Mouse (Mus musculus) neural tube, embryonic 11.5 days (tissue): ENCODE measurements around the gene Suclg2. TPM values are rescaled to one million over a fixed set of nuclear protein-coding genes. Genes with fewer than 3 reads are reported as not detected.
"Not testable (repeated sequence)": the region's sequence is repeated elsewhere in the genome, so short reads cannot be mapped to it uniquely, and the experiment has no call there.

Experiments used
- ATAC-seq: fragments of 200-750 bp; cut with Nextera tagmentation; 2 replicates; pipeline ENCODE4 v1.8.0; 2017; ENCODE audit warnings: moderate number of reproducible peaks, mild to moderate bottlenecking, moderate TSS enrichment, moderate library complexity; ENCODE audit not compliant: insufficient read depth, low FRiP score, low TSS enrichment
- DNase-seq: peaks from one replicate; pipeline ENCODE4 v3.0.0-alpha.2; 2015; ENCODE audit warnings: low spot score
- H3K27ac ChIP-seq: fragments of 300-500 bp; sonication (generic); 2 replicates; pipeline ENCODE4 v1.5.1; 2014; ENCODE audit warnings: low read depth, mild to moderate bottlenecking, low read length
- H3K27me3 ChIP-seq: fragments of 300-500 bp; sonication (generic); 2 replicates; pipeline ENCODE4 v1.6.1; 2014; ENCODE audit warnings: mild to moderate bottlenecking, low read length, mixed read lengths; ENCODE audit not compliant: control insufficient read depth, insufficient read depth
- H3K36me3 ChIP-seq: fragments of 300-500 bp; sonication (generic); 2 replicates; pipeline ENCODE4 v1.6.1; 2014; ENCODE audit warnings: mild to moderate bottlenecking, low read length, moderate library complexity, mixed read lengths; ENCODE audit not compliant: control insufficient read depth, insufficient read depth
- H3K4me1 ChIP-seq: fragments of 300-500 bp; sonication (generic); 2 replicates; pipeline ENCODE4 v1.6.1; 2014; ENCODE audit warnings: low read length, mixed read lengths; ENCODE audit not compliant: control insufficient read depth, insufficient read depth
- H3K4me2 ChIP-seq: fragments of 300-500 bp; sonication (generic); 2 replicates; pipeline ENCODE4 v1.6.1; 2014; ENCODE audit warnings: low read depth, mild to moderate bottlenecking, moderate library complexity
- H3K4me3 ChIP-seq: fragments of 300-500 bp; sonication (generic); 2 replicates; pipeline ENCODE4 v1.5.1; 2014; ENCODE audit warnings: low read depth, low read length
- H3K9ac ChIP-seq: fragments of 300-500 bp; sonication (generic); 2 replicates; pipeline ENCODE4 v1.6.1; 2014; ENCODE audit warnings: mild to moderate bottlenecking, low read length
- H3K9me3 ChIP-seq: fragments of 300-500 bp; sonication (generic); 2 replicates; pipeline ENCODE4 v1.6.1; 2016; ENCODE audit warnings: low read length; ENCODE audit not compliant: control insufficient read depth
- WGBS: fragments of 180-500 bp; shearing (Covaris S2); extraction: QIAGEN DNeasy Blood & Tissue Kit; methylation state at CpG from one replicate; pipeline ENCODE4 v1.1.7; 2014; 5-methylcytosine and 5-hydroxymethylcytosine counted together
- polyA plus RNA-seq: library from polyadenylated mRNA; unstranded; fragments of >200 nt; fragmentation: Nextera tagmentation; extraction: Ambion mirVana; gene quantifications from 2 replicates; pipeline ENCODE4 v1.2.1, GENCODE M21; 2014

Gene Suclg2
- polyA plus RNA-seq, 1 experiment from 2014 or later: 41.7 TPM

DNA sequence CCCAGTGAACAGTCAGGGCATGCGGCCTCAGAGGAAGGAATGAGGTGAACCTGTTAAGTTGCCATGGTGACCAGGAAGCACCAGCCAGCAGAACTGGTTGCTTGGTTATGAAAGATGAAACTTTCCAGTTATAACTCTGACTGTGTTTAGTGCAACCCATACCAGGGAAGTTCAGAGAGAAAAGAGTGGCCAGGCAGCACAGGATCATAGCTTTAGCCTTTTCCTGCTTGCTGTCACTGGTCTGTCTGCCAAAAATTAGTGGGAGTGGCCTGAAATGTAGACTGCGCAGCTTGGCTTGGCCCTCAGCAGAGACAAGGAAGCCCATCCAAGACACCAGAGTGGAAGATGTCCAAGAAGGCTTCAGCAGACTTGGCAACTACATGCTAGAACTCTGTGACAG, 96.8 kb downstream of the Suclg2 start:
- no peak for ATAC-seq
- 84% methylated on average over 2 of the region's 2 CpGs for WGBS

DNA sequence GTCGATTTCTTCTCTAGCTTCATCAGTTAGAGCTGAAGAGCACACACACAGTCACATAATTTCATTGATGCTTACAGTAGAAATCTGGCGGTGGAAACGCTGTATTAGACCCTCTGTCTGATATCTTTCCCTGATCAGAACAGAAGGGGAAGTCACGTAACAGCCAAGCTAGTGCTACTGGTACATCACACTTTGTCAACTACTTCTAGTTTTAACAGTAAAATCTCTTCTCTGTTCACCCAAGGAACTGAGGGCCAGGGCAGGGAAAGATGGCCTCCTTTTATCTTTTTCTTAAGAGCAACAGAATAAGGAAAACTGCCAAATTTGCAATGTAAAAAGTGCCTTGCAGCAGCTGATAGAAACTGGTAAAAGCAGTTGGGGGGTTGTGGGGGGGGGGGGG, 97.8 kb downstream of the Suclg2 start:
- no peaks in the 10 kb centered on the region for H3K9me3 ChIP-seq
- no peak overlapping the region for H3K27ac ChIP-seq
- H3K9ac ChIP-seq: no peak overlapping the region
- no peak for DNase-seq
- ATAC-seq: no peak
- 91% methylated on average over 4 of the region's 4 CpGs for WGBS
- no peak overlapping the region for H3K4me2 ChIP-seq
- H3K27me3 ChIP-seq: no peaks in the 10 kb centered on the region
- H3K4me3 ChIP-seq: no peak overlapping the region
- no peaks in the 10 kb centered on the region for H3K36me3 ChIP-seq
- H3K4me1 ChIP-seq: no peaks in the 10 kb centered on the region

More for the DNA sequence above, 96.8 kb downstream of the Suclg2 start:
- H3K4me2 ChIP-seq: no peak overlapping the region
- no peaks in the 10 kb centered on the region for H3K4me1 ChIP-seq
- H3K27ac ChIP-seq: no peak overlapping the region
- H3K9me3 ChIP-seq: no peaks in the 10 kb centered on the region
- no peak overlapping the region for H3K9ac ChIP-seq
- H3K27me3 ChIP-seq: no peaks in the 10 kb centered on the region
- H3K36me3 ChIP-seq: no peaks in the 10 kb centered on the region
- H3K4me3 ChIP-seq: no peak overlapping the region
- no peak for DNase-seq

DNA sequence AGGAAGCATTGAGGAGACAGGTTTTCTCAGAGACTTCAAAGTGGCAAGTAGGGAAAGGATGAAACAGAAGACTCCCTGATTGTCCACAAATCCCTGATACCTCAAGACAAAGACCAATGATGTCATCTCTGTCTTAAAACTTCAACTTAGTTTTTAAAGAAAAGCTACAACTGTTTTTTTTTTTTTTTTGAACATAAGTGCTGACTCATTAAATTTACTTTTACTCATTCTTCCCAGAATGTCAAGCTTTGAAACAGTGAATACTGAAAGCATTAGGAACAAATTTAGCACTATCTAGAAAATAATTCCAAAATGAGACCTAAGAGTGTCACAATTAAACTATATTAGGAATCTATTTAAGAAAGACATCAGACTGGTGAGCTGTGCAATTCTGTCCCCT, 98.8 kb downstream of the Suclg2 start:
- H3K9me3 ChIP-seq: no peaks in the 10 kb centered on the region
- ATAC-seq (no peak), DNase-seq (no peak)
- no peak overlapping the region for H3K27ac ChIP-seq
- no peak overlapping the region for H3K4me2 ChIP-seq
- H3K27me3 ChIP-seq: no peaks in the 10 kb centered on the region
- H3K9ac ChIP-seq: no peak overlapping the region
- H3K36me3 ChIP-seq: no peaks in the 10 kb centered on the region
- H3K4me3 ChIP-seq: no peak overlapping the region
- H3K4me1 ChIP-seq: no peaks in the 10 kb centered on the region

DNA sequence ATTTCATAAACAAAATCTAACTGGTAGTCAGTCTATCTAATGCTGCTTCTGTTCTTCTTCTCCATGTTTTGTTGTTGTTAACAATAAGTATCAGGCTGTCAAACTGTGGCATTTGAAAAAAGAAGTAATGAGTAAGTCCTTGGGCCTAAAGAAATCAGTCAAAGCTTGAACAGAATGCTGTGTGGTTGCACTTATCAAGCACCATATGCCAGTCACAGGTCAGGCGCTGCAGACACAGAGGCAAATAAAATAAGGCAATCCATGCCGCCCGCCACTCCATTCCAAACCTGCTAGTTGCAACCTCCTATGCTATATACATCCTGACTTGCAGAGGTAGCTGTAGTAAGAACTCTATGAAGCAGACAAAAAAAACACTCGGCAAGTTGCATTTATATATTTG, 100.2 kb downstream of the Suclg2 start:
- Histone ChIP-seq H3K27me3 (no peaks in the 10 kb centered on the region), H3K9ac (no peak overlapping the region), H3K4me3 (no peak overlapping the region), H3K27ac (no peak overlapping the region), H3K36me3 (no peaks in the 10 kb centered on the region), H3K9me3 (no peaks in the 10 kb centered on the region), H3K4me2 (no peak overlapping the region), H3K4me1 (no peaks in the 10 kb centered on the region)
- WGBS: 86% methylated on average over 4 of the region's 4 CpGs
- DNase-seq: no peak
- ATAC-seq: no peak

DNA sequence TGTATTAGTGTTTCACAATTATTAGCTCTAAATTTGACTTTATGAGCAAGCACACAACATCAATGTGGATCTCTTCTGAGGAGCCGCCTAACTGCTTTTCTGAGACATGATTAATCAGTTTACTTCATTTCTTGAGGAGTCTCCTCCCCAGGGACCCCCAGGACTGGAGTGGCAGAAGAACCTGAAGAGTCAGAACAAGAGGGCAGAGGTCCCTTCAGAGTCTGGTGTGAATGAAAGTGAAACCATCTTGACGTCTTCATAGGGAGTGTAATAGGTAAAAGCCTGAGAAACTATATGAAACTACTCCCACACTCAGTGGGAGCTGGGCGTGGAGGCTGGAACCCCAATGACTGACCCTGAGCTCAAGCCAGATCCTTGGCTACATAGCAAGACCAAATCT, 105.4 kb downstream of the Suclg2 start:
- 82% methylated on average over 3 of the region's 3 CpGs for WGBS

DNA sequence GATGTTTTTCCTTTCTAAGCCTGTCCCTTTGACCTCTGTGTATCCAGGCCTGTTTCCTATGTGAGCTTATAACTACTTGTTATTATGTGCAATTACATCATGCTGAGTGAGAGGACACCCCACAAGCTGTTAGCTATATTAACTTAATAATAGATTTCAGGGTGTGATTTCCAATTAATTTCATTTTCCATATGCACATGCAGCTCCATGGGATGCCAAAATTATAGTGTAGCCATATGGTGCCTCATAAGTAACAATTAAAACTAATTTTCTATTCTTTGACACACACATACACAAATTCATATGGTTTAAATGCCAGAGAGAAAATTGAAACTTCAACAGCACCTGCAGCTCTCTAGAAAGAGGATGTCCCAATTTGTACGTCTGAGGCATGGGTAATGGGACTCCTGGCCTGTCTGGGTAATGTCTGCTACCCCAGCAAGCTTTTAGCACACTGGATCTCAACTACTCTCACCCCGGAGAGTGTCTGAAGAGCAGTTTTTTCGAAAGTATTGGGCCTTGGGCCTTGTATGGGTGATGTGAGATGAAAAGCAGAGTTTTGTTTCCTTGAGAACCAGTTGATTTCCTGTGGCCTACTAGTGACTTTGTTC, 106.1 kb downstream of the Suclg2 start:
- H3K9ac ChIP-seq: no peak overlapping the region
- WGBS: 81% methylated on average over 3 of the region's 3 CpGs
- no peaks in the 10 kb centered on the region for H3K9me3 ChIP-seq
- H3K36me3 ChIP-seq: no peaks in the 10 kb centered on the region
- H3K4me1 ChIP-seq: no peaks in the 10 kb centered on the region
- no peaks in the 10 kb centered on the region for H3K27me3 ChIP-seq
- no peak for ATAC-seq
- no peak overlapping the region for H3K4me2 ChIP-seq
- no peak overlapping the region for H3K4me3 ChIP-seq
- no peak for DNase-seq
- no peak overlapping the region for H3K27ac ChIP-seq

More for the DNA sequence above, 105.4 kb downstream of the Suclg2 start:
- no peaks in the 10 kb centered on the region for H3K27me3 ChIP-seq
- DNase-seq (no peak), ATAC-seq (no peak)
- no peaks in the 10 kb centered on the region for H3K9me3 ChIP-seq
- H3K4me1 ChIP-seq: no peaks in the 10 kb centered on the region
- no peak overlapping the region for H3K4me2 ChIP-seq
- H3K27ac ChIP-seq: no peak overlapping the region
- H3K9ac ChIP-seq: no peak overlapping the region
- H3K36me3 ChIP-seq: no peaks in the 10 kb centered on the region
- no peak overlapping the region for H3K4me3 ChIP-seq

DNA sequence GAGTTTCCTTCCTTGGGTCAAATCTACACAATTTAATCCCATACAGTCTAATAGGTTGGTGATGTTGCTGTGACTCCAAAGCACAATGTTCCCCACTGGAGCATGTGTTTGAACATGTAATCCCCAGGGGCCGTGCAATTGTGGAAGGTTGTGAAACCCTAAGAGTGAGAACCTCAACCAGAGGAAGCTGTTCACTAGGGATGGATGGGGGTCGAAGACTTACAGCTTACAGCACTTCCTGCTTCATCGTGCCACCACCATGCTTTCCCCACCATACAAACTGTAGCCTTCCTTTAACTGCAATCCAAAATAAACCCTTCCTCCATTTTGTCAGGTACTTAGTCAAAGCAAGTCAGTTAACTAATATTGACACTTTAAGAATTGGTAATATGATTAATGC, 107.5 kb downstream of the Suclg2 start:
- H3K9me3 ChIP-seq: no peaks in the 10 kb centered on the region

DNA sequence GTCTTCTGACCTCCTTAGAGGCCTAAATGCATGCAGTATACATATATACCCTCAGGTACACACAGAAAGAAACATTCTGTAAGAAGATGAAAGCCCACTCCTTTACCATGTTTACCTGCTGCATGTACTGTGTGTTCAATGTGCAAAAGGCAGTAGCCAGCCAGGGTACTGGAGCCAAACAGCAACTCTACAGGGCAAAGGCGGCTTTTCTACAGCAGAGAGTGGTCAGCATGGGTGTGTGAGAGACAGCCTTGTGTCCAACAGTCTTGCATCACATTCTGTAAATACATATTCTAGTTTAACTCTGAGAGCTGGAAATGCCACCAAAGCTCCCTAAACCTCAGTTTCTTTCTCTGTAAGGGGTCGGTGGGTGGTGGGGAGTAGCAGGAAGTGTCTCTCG, 110.5 kb downstream of the Suclg2 start:
- DNase-seq (no peak), ATAC-seq (no peak)
- H3K36me3 ChIP-seq: no peaks in the 10 kb centered on the region
- no peak overlapping the region for H3K4me2 ChIP-seq
- no peaks in the 10 kb centered on the region for H3K4me1 ChIP-seq
- H3K4me3 ChIP-seq: no peak overlapping the region
- no peak overlapping the region for H3K27ac ChIP-seq
- H3K27me3 ChIP-seq: no peaks in the 10 kb centered on the region
- 97% methylated on average over 3 of the region's 3 CpGs for WGBS
- H3K9ac ChIP-seq: no peak overlapping the region
- H3K9me3 ChIP-seq: no peaks in the 10 kb centered on the region

More for the DNA sequence above, 107.5 kb downstream of the Suclg2 start:
- Histone ChIP-seq H3K4me3 (no peak overlapping the region), H3K36me3 (no peaks in the 10 kb centered on the region), H3K9ac (no peak overlapping the region), H3K4me1 (no peaks in the 10 kb centered on the region), H3K27me3 (no peaks in the 10 kb centered on the region), H3K4me2 (no peak overlapping the region), H3K27ac (no peak overlapping the region)
- DNase-seq (no peak), ATAC-seq (no peak)
- WGBS: 87% methylated on average over 3 of the region's 3 CpGs

DNA sequence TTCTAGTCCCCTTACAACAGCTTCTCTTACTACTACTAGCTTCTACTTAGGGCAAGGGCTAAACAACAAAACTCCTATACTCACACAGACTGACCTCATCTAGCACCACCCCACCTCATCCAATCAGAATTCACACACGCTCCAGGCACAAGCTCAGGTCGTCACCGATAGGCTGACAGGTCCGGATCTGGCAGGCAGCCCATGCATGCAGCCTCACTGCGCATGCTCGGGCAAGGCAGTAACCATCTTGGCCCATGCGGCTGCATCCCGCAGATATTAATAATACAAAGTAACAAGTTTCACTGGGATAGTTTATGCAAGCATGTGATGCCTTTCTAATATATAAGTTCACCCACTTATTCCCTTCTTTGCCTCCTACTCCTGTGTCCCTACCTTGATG, 117.9 kb downstream of the Suclg2 start:
- H3K9ac ChIP-seq, H3K9me3 ChIP-seq, H3K4me3 ChIP-seq, H3K27me3 ChIP-seq, ATAC-seq, H3K36me3 ChIP-seq, H3K27ac ChIP-seq, H3K4me2 ChIP-seq, DNase-seq, H3K4me1 ChIP-seq: not testable (repeated sequence)
- 94% methylated on average over 8 of the region's 8 CpGs for WGBS
